Mouse (Mus musculus) brain, embryonic 14.5 days (tissue): ENCODE data around the gene Prkag3.

Experiments used
- CTCF ChIP-seq: fragments of 200-500 bp; IDR thresholded peaks from 2 replicates; pipeline ENCODE4 v1.5.1; 2012; ENCODE audit warnings: inconsistent platforms, mild to moderate bottlenecking, moderate library complexity, borderline replicate concordance; ENCODE audit not compliant: insufficient read depth, insufficient read length; ENCODE audit errors: extremely low read depth
- POLR2A ChIP-seq: fragments of 200-500 bp; IDR thresholded peaks from 2 replicates; pipeline ENCODE4 v1.6.1; 2012; ENCODE audit warnings: mild to moderate bottlenecking, inconsistent platforms, borderline replicate concordance; ENCODE audit not compliant: poor library complexity, insufficient read depth, insufficient read length, severe bottlenecking; ENCODE audit errors: extremely low read depth

DNA sequence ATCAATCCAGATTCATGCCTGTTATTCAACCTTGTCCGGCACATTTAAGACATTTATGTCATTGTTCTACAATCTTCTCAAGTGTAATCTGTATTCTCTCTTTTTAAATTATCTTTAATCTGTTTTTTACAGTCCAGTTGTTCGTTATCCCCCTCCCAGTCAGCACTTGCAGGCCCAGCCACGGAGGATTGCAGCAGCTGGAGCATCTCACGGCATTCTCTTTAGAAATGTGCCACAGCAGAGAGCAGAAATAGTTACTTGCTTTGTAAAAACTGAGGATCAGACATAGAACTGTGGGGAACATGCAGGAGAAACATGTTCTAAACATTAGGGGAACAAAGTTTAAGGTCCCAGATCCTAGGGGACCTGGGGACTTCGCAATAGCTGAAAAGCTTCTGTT lies 44.0 kb downstream of the Prkag3 start:
- TF ChIP-seq POLR2A, result no peak
- no peak for TF ChIP-seq CTCF
